Mouse (Mus musculus): Measurements from ENCODE around the gene Gm28845.

GRCm38 (mm10) chr1:65147971-65148370 is 28.6 kb upstream of the Gm28845 start:
- TF ChIP-seq POLR2A (IDR thresholded peaks at IDR 0.05; ENCODE audit: borderline replicate concordance, extremely low read depth, low read depth, low read length) (no peak), CTCF (IDR thresholded peaks at IDR 0.05; ENCODE audit: insufficient read depth, low read length) (no peak)

Measured in lung, adult 2 months (tissue).